8 mouse cellular contexts compared by ENCODE assay signal in genomic region chr16:17758902-17759301, GRCm38 (mm10). TPM values are rescaled to one million over a fixed set of nuclear protein-coding genes. Genes with fewer than 3 reads are reported as not detected.
DNase-seq lines count a peak whose midpoint lies in the region; ATAC-seq and TF ChIP-seq lines count a peak whose summit lies in the region.

No protein-coding gene starts in this region.

- peak overlapping the region; percentile 92 for H3K4me2 ChIP-seq in heart, embryonic 13.5 days
- peak overlapping the region; percentile 92 for H3K4me2 ChIP-seq in forebrain, embryonic 14.5 days (ENCODE audit: low read length)
- H3K4me2 ChIP-seq in kidney, postnatal 0 days (ENCODE audit: low read length): peak overlapping the region; percentile 87
- peak overlapping the region; percentile 79 for H3K4me2 ChIP-seq in midbrain, embryonic 16.5 days (ENCODE audit: low read length)

- H3K36me3 ChIP-seq in heart, embryonic 13.5 days: peaks cover 14% of the 10 kb centered on the region
- H3K36me3 ChIP-seq in forebrain, embryonic 14.5 days (ENCODE audit: control insufficient read depth, insufficient read depth, low read length): no peaks in the 10 kb centered on the region
- no peaks in the 10 kb centered on the region for H3K36me3 ChIP-seq in kidney, postnatal 0 days (ENCODE audit: insufficient read depth, low read length)
- H3K36me3 ChIP-seq in midbrain, embryonic 16.5 days (ENCODE audit: control insufficient read depth, insufficient read depth, low read length): no peaks in the 10 kb centered on the region

- no peaks in the 10 kb centered on the region for H3K9me3 ChIP-seq in heart, embryonic 13.5 days
- no peaks in the 10 kb centered on the region for H3K9me3 ChIP-seq in forebrain, embryonic 14.5 days (replicated peaks; ENCODE audit: control insufficient read depth, low read length)
- H3K9me3 ChIP-seq in kidney, postnatal 0 days (replicated peaks; ENCODE audit: low read length): no peaks in the 10 kb centered on the region
- H3K9me3 ChIP-seq in midbrain, embryonic 16.5 days (replicated peaks; ENCODE audit: control insufficient read depth, low read length, poor library complexity, severe bottlenecking): no peaks in the 10 kb centered on the region

- DNase-seq in heart, adult 9 months (ENCODE audit: low spot score in 2 of 2): no peak
- no peak for DNase-seq in forebrain, embryonic 14.5 days (ENCODE audit: low spot score)
- no peak for DNase-seq in kidney, postnatal 0 days (ENCODE audit: low spot score)
- DNase-seq in layer of hippocampus, adult 9-11 months: no peak
- no peak for DNase-seq in right cerebral cortex, postnatal 4 days
- no peak for DNase-seq in thymus, postnatal 36 days

- 37% methylated on average over 9 of the region's 9 CpGs for WGBS in heart, embryonic 13.5 days
- 58% methylated on average over 9 of the region's 9 CpGs for WGBS in forebrain, embryonic 14.5 days
- WGBS in kidney, postnatal 0 days: 39% methylated on average over 9 of the region's 9 CpGs
- 54% methylated on average over 9 of the region's 9 CpGs for WGBS in midbrain, embryonic 16.5 days

- TF ChIP-seq CTCF in kidney, postnatal 0 days (IDR thresholded peaks at IDR 0.05; ENCODE audit: low read depth): no peak

- H3K27ac ChIP-seq in heart, embryonic 13.5 days (replicated peaks): peak overlapping the region; percentile 69
- H3K27ac ChIP-seq in forebrain, embryonic 14.5 days (ENCODE audit: low read depth, low read length): no peak overlapping the region
- H3K27ac ChIP-seq in kidney, postnatal 0 days: peak overlapping the region; percentile 82; the same call in 1 of the 2 replicates
- H3K27ac ChIP-seq in midbrain, embryonic 16.5 days (ENCODE audit: low read length): peak overlapping the region; percentile 80

- peak overlapping the region; percentile 70 for H3K4me3 ChIP-seq in heart, embryonic 13.5 days
- H3K4me3 ChIP-seq in forebrain, embryonic 14.5 days (ENCODE audit: low read depth, low read length): peak overlapping the region; percentile 68
- H3K4me3 ChIP-seq in kidney, postnatal 0 days (replicated peaks; ENCODE audit: low read depth, low read length): peak overlapping the region; percentile 52
- peak overlapping the region; percentile 63 for H3K4me3 ChIP-seq in midbrain, embryonic 16.5 days (ENCODE audit: low read depth, low read length)

- H3K27me3 ChIP-seq in heart, embryonic 13.5 days (replicated peaks): 0 out of 2 replicates have a peak, but pooled peaks cover 4% of the 10 kb centered on the region
- no peaks in the 10 kb centered on the region for H3K27me3 ChIP-seq in forebrain, embryonic 14.5 days (replicated peaks; ENCODE audit: control insufficient read depth, insufficient read depth, low read length)
- no peaks in the 10 kb centered on the region for H3K27me3 ChIP-seq in kidney, postnatal 0 days (ENCODE audit: insufficient read depth, low read length)
- no peaks in the 10 kb centered on the region; the same call in 1 of the 2 replicates for H3K27me3 ChIP-seq in midbrain, embryonic 16.5 days (ENCODE audit: control insufficient read depth, insufficient read depth, low read depth, low read length)

- H3K4me1 ChIP-seq in heart, embryonic 13.5 days: peaks cover 30% of the 10 kb centered on the region
- peaks cover 5% of the 10 kb centered on the region; the same call in 1 of the 2 replicates for H3K4me1 ChIP-seq in forebrain, embryonic 14.5 days (ENCODE audit: control insufficient read depth, insufficient read depth, low read length)
- peaks cover 9% of the 10 kb centered on the region for H3K4me1 ChIP-seq in kidney, postnatal 0 days (replicated peaks; ENCODE audit: insufficient read depth, low read length)
- H3K4me1 ChIP-seq in midbrain, embryonic 16.5 days (ENCODE audit: control insufficient read depth, insufficient read depth, low read length): peaks cover 31% of the 10 kb centered on the region

- H3K9ac ChIP-seq in heart, embryonic 13.5 days: peak overlapping the region; percentile 92
- H3K9ac ChIP-seq in forebrain, embryonic 14.5 days (ENCODE audit: low read length): peak overlapping the region; percentile 89
- 0 out of 2 replicates have a peak overlapping the region, but pooled peaks have one; percentile 0 for H3K9ac ChIP-seq in kidney, postnatal 0 days (ENCODE audit: low read depth, low read length)
- H3K9ac ChIP-seq in midbrain, embryonic 16.5 days (ENCODE audit: low read depth, low read length): peak overlapping the region; percentile 87

- no peak for ATAC-seq in heart, embryonic 13.5 days (ENCODE audit: extremely low read depth, insufficient number of reproducible peaks, low FRiP score, low TSS enrichment)
- no peak for ATAC-seq in forebrain, embryonic 14.5 days
- no peak; the same call in 1 of the 2 replicates for ATAC-seq in kidney, postnatal 0 days (replicated peaks; ENCODE audit: low FRiP score, low read depth)
- ATAC-seq in midbrain, embryonic 16.5 days: no peak

RNA-seq across cellular contexts. Expression of gene Klhl22, which starts 0.5 kb away (rescaled TPM):
- 40.6 and 43.9 TPM in 2 replicates for polyA plus RNA-seq in heart, embryonic 13.5 days (2015; fragmentation: Nextera tagmentation; extraction: Ambion mirVana)
- 68.2 and 71.9 TPM in 2 replicates for polyA plus RNA-seq in forebrain, embryonic 14.5 days (2014; fragmentation: Nextera tagmentation; extraction: Ambion mirVana)
- 39.3 and 42.8 TPM in 2 replicates for polyA plus RNA-seq in kidney, postnatal 0 days (2015; fragmentation: Nextera tagmentation; extraction: Ambion mirVana)
- 86.0 and 89.4 TPM in 2 replicates for polyA plus RNA-seq in midbrain, embryonic 16.5 days (2015; fragmentation: Nextera tagmentation; extraction: Ambion mirVana)

RNA-seq across cellular contexts. Expression of gene Med15, which starts 26.2 kb away (rescaled TPM):
- 32.0 and 33.3 TPM in 2 replicates for polyA plus RNA-seq in heart, embryonic 13.5 days (2015; fragmentation: Nextera tagmentation; extraction: Ambion mirVana)
- polyA plus RNA-seq in forebrain, embryonic 14.5 days (2014; fragmentation: Nextera tagmentation; extraction: Ambion mirVana): 23.4 and 31.8 TPM in 2 replicates
- 29.4 TPM in 2 replicates for polyA plus RNA-seq in kidney, postnatal 0 days (2015; fragmentation: Nextera tagmentation; extraction: Ambion mirVana)
- 47.5 and 47.9 TPM in 2 replicates for polyA plus RNA-seq in midbrain, embryonic 16.5 days (2015; fragmentation: Nextera tagmentation; extraction: Ambion mirVana)

RNA-seq across cellular contexts. Expression of gene Scarf2, which starts 38.2 kb away (rescaled TPM):
- polyA plus RNA-seq in heart, embryonic 13.5 days (2015; fragmentation: Nextera tagmentation; extraction: Ambion mirVana): 7.0 and 8.2 TPM in 2 replicates
- 0.89 and 1.1 TPM in 2 replicates for polyA plus RNA-seq in forebrain, embryonic 14.5 days (2014; fragmentation: Nextera tagmentation; extraction: Ambion mirVana)
- polyA plus RNA-seq in kidney, postnatal 0 days (2015; fragmentation: Nextera tagmentation; extraction: Ambion mirVana): 12.2 and 18.7 TPM in 2 replicates
- 0.88 and 1.2 TPM in 2 replicates for polyA plus RNA-seq in midbrain, embryonic 16.5 days (2015; fragmentation: Nextera tagmentation; extraction: Ambion mirVana)

Comparison
In these comparisons a context has a peak if more than half of its experiments do, and no peak if none do; other contexts are left out.
1. H3K9ac ChIP-seq: peak in every context shown above with its lines; median percentile 92 in heart, embryonic 13.5 days; 89 in forebrain, embryonic 14.5 days; 87 in midbrain, embryonic 16.5 days; 0 in kidney, postnatal 0 days.